Mouse (Mus musculus): ENCODE measurements around the gene Tmtc4.

Tmtc4 gene

GRCm38 (mm10) chr14:122986404-122986803, 2.6 kb upstream of the Tmtc4 start:
- peak; percentile 65 for DNase-seq (ENCODE audit: low read depth, low spot score)
- Histone ChIP-seq H3K36me3 (ENCODE audit: control insufficient read depth, insufficient read depth, low read length, poor library complexity, severe bottlenecking) (no peaks in the 10 kb centered on the region), H3K27me3 (ENCODE audit: control insufficient read depth, insufficient read depth, low read length, poor library complexity, severe bottlenecking) (no peaks in the 10 kb centered on the region)

GRCm38 (mm10) chr14:122982571-122983225, 1.1 kb downstream of the Tmtc4 start:
- Histone ChIP-seq H3K36me3 (ENCODE audit: control insufficient read depth, insufficient read depth, low read length, poor library complexity, severe bottlenecking) (no peaks in the 10 kb centered on the region), H3K27me3 (ENCODE audit: control insufficient read depth, insufficient read depth, low read length, poor library complexity, severe bottlenecking) (no peaks in the 10 kb centered on the region)
- no peak for DNase-seq (ENCODE audit: low read depth, low spot score)

DNA sequence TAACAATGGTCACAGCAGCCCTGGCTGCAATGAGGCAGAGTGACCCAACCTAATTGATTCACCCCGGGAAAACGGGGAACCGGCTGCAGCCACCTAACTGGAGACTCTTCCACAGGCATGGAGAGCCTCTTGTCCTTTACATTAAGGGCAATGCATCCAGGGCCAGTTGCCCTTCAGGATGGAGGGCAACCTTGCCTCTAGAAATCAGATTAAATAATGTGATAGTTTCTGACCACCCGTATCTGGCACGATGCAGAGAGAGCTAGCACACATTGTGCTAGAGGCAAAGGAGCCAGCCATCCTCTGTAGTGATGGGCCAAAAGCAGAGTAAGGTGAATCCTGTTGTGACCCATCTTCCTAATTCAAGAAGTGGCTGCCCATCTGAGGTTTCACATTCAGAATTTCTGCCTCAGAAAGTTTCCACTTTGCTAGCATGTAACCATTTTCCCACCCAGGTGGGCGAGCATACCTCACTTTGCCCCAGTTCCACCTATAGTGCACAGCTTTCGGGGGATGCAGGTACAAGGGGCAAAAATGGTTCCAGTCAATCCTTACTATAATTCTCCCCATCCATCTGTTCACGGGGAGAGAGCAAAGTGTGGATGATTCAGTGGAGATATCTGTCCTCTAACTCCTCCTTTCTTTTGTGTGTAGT, 1.9 kb downstream of the Tmtc4 start:
- Histone ChIP-seq H3K36me3 (ENCODE audit: control insufficient read depth, insufficient read depth, low read length, poor library complexity, severe bottlenecking) (no peaks in the 10 kb centered on the region), H3K27me3 (ENCODE audit: control insufficient read depth, insufficient read depth, low read length, poor library complexity, severe bottlenecking) (no peaks in the 10 kb centered on the region)
- no peak for DNase-seq (ENCODE audit: low read depth, low spot score)

DNA sequence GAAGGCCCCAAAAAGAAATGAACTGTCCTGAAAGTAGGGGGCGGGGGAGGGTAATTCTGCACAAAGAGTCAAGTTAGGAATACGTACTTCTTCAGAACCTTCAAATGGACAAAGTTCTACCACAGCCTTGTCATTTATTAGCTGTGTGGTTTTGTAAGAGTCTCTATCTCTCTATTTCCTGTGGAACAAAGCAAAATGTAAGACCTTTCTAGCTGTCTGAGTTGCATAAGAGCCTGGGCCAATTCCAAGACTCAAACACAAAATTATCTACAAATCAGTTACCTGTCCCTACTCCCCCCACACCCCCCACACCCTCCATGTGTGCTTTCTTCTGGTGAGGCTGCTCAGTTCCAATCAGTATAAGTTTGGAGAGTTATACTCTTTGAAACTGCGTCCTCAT, 5.0 kb downstream of the Tmtc4 start:
- H3K36me3 ChIP-seq (ENCODE audit: control insufficient read depth, insufficient read depth, low read length, poor library complexity, severe bottlenecking) = no peaks in the 10 kb centered on the region; the same call in 1 of the 2 replicates
- no peak for DNase-seq (ENCODE audit: low read depth, low spot score)
- H3K27me3 ChIP-seq (ENCODE audit: control insufficient read depth, insufficient read depth, low read length, poor library complexity, severe bottlenecking) = no peaks in the 10 kb centered on the region

DNA sequence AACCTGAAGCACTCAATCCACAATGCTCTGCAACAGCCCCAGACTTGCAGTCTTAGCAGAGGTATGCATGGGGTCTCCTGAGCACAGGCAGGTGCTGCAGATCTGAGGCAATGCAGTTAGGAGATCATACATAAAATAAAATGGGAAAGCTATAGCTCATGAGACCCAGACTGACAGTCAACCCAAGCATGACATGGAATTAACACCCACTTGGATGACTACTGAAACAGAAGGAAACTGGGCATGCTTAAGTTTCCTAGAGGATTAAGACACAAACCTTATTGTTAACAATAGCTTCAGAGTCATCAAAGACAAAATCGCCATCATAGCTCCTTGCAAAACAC, 6.1 kb downstream of the Tmtc4 start:
- Histone ChIP-seq H3K36me3 (ENCODE audit: control insufficient read depth, insufficient read depth, low read length, poor library complexity, severe bottlenecking) (no peaks in the 10 kb centered on the region; the same call in 1 of the 2 replicates), H3K27me3 (ENCODE audit: control insufficient read depth, insufficient read depth, low read length, poor library complexity, severe bottlenecking) (no peaks in the 10 kb centered on the region)
- no peak for DNase-seq (ENCODE audit: low read depth, low spot score)

DNA sequence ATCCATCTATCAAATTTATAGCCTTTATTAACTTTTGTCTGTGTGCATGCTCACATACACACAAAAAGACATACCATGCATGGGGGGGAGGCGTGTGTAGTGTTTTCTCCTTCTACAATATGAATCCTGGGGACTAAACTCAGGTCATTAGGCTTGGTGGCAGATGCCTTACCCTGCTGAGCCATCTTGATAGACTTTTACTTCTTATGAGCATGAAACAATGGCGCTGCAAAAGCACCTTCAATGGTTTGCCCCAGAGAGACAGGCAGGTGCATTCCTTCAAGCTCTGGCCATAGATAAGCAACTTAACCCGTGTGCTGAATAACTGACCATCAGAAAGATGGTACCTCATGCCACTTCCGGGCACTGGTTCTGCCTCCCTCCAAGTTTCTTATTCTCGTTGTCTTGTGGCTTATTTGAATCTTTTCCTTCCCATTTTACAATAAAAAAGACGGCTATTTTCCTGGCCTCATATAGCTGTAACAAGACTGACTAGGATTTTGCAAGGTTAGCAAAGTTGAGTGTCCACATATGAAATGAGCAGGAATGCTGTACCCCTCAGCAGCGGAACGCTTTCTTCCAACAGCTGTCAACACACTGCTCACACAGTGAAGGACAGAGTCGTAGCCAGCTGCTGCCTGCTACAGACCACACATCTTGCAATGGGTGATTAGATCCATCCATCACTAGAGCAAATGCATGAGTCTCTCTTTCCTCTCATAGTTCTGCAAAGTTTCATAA, 6.6 kb downstream of the Tmtc4 start:
- Histone ChIP-seq H3K36me3 (ENCODE audit: control insufficient read depth, insufficient read depth, low read length, poor library complexity, severe bottlenecking) (no peaks in the 10 kb centered on the region; the same call in 1 of the 2 replicates), H3K27me3 (ENCODE audit: control insufficient read depth, insufficient read depth, low read length, poor library complexity, severe bottlenecking) (no peaks in the 10 kb centered on the region)
- DNase-seq (ENCODE audit: low read depth, low spot score) = no peak

- no peaks in the 10 kb centered on the region for H3K27me3 ChIP-seq (ENCODE audit: control insufficient read depth, insufficient read depth, low read length, poor library complexity, severe bottlenecking)
- H3K36me3 ChIP-seq (ENCODE audit: control insufficient read depth, insufficient read depth, low read length, poor library complexity, severe bottlenecking) = peaks cover 3% of the 10 kb centered on the region; the same call in 1 of the 2 replicates
- DNase-seq (ENCODE audit: low read depth, low spot score) = no peak
Observed at GRCm38 (mm10) chr14:122974854-122975570, 8.8 kb downstream of the Tmtc4 start.

- Histone ChIP-seq H3K36me3 (ENCODE audit: control insufficient read depth, insufficient read depth, low read length, poor library complexity, severe bottlenecking) (peaks cover 3% of the 10 kb centered on the region; the same call in 1 of the 2 replicates), H3K27me3 (ENCODE audit: control insufficient read depth, insufficient read depth, low read length, poor library complexity, severe bottlenecking) (no peaks in the 10 kb centered on the region)
- no peak for DNase-seq (ENCODE audit: low read depth, low spot score)
Observed at GRCm38 (mm10) chr14:122973091-122973490, 10.7 kb downstream of the Tmtc4 start.

DNA sequence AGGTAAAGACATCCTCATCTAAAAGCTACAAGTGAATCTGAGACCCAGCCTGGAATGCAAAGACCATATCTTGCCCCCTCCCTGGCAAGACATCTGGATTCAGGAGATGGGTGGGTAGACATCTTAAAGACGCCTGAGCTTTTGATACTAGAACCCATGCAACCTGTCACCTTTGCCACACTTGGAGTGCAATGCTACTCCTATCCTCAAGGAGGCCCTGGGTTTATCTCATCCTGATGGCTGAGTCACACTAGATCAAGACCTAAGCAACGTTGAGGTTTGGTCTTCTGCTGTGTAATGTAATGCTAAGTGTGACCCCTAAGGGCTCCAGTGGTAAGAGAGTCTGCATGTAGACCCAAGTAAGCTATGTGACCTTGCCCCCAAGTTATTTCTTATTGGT, 15.8 kb downstream of the Tmtc4 start:
- Histone ChIP-seq H3K27me3 (ENCODE audit: control insufficient read depth, insufficient read depth, low read length, poor library complexity, severe bottlenecking) (no peaks in the 10 kb centered on the region), H3K36me3 (ENCODE audit: control insufficient read depth, insufficient read depth, low read length, poor library complexity, severe bottlenecking) (0 out of 2 replicates have a peak, but pooled peaks cover 3% of the 10 kb centered on the region)
- no peak for DNase-seq (ENCODE audit: low read depth, low spot score)

DNA sequence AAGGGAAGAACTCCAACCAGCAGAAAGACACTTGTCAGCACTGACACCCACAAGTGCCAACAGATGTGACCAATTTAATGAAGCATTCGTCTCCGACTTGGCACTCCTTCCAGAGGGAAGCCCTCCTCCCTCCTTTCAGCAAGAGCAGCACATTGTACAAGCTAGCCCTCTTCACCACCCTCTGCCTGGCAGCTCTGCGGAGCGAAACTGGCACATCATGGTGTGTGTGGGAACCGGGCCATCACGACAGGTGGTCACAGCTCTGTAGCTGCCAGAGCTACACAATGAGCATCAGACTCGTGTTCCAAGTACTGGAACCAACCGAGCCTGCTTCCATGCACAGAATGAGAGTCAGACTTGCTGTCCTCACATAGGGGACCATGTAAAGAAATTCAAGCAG, 25.9 kb downstream of the Tmtc4 start:
- DNase-seq (ENCODE audit: low read depth, low spot score) = no peak
- Histone ChIP-seq H3K27me3 (ENCODE audit: control insufficient read depth, insufficient read depth, low read length, poor library complexity, severe bottlenecking) (no peaks in the 10 kb centered on the region), H3K36me3 (ENCODE audit: control insufficient read depth, insufficient read depth, low read length, poor library complexity, severe bottlenecking) (no peaks in the 10 kb centered on the region)

- H3K36me3 ChIP-seq (ENCODE audit: control insufficient read depth, insufficient read depth, low read length, poor library complexity, severe bottlenecking) = no peaks in the 10 kb centered on the region
- peak; percentile 54 for DNase-seq (ENCODE audit: low read depth, low spot score)
- H3K27me3 ChIP-seq (ENCODE audit: control insufficient read depth, insufficient read depth, low read length, poor library complexity, severe bottlenecking) = no peaks in the 10 kb centered on the region
Observed at GRCm38 (mm10) chr14:122953331-122953730, 30.5 kb downstream of the Tmtc4 start.

GRCm38 (mm10) chr14:122952556-122952955, 31.3 kb downstream of the Tmtc4 start:
- H3K27me3 ChIP-seq (ENCODE audit: control insufficient read depth, insufficient read depth, low read length, poor library complexity, severe bottlenecking) = no peaks in the 10 kb centered on the region
- H3K36me3 ChIP-seq (ENCODE audit: control insufficient read depth, insufficient read depth, low read length, poor library complexity, severe bottlenecking) = no peaks in the 10 kb centered on the region
- DNase-seq (ENCODE audit: low read depth, low spot score) = no peak

DNA sequence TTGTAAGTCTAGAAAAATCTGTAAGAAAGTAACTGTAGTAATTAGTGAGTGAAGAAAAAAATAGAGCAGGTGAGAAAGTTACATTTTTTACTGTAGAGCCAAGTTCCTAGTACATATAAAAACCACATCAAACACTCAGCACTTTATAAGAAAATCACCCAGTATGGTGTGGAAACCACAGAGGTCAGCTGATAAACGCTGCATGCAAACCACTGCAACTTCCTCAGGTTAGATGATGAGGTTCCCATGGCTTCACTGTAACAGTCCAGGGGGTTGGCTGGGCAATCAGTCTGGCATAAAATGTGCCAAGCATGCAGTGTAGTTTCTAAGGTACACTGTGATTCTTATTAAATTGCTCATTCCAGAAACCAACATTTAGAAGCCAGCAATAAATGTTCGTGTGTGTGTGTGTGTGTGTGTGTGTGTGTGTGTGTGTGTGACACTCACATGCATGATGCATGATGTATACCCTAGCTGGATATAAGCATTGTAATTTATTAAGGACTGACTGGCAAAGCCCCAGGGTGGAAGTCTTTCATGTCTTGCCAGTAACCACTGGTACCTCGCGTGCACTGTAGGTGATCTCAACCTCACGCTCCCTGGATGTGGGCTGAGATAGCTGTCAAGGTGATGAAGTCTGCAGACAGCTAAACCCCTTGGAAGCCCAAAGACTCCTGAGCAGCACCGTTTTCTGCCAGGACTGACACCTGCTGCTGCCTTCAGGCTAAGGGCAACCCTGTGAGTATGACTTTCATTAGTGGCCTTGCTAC, 32.0 kb downstream of the Tmtc4 start:
- Histone ChIP-seq H3K27me3 (ENCODE audit: control insufficient read depth, insufficient read depth, low read length, poor library complexity, severe bottlenecking) (no peaks in the 10 kb centered on the region), H3K36me3 (ENCODE audit: control insufficient read depth, insufficient read depth, low read length, poor library complexity, severe bottlenecking) (no peaks in the 10 kb centered on the region)
- DNase-seq (ENCODE audit: low read depth, low spot score) = peak; percentile 11

GRCm38 (mm10) chr14:122950915-122951314, 32.9 kb downstream of the Tmtc4 start:
- H3K27me3 ChIP-seq (ENCODE audit: control insufficient read depth, insufficient read depth, low read length, poor library complexity, severe bottlenecking) = no peaks in the 10 kb centered on the region
- DNase-seq (ENCODE audit: low read depth, low spot score) = peak; percentile 21
- no peaks in the 10 kb centered on the region for H3K36me3 ChIP-seq (ENCODE audit: control insufficient read depth, insufficient read depth, low read length, poor library complexity, severe bottlenecking)

All from splenic B cell, adult 2 months (primary cell).